Mouse (Mus musculus) MEL (cell line): Measurements from ENCODE around the gene Camta1.

Experiments used
- CHD1 ChIP-seq: IDR thresholded peaks from 2 replicates; pipeline ENCODE4 v1.6.1; 2012; ENCODE audit warnings: low read depth, mild to moderate bottlenecking, inconsistent platforms, low read length, improper control_type of control experiment
- UBTF ChIP-seq: IDR thresholded peaks from 2 replicates; pipeline ENCODE4 v1.6.1; 2012; ENCODE audit warnings: low read depth, mild to moderate bottlenecking, inconsistent platforms, low read length, improper control_type of control experiment, moderate library complexity, borderline replicate concordance; ENCODE audit not compliant: insufficient read depth

DNA sequence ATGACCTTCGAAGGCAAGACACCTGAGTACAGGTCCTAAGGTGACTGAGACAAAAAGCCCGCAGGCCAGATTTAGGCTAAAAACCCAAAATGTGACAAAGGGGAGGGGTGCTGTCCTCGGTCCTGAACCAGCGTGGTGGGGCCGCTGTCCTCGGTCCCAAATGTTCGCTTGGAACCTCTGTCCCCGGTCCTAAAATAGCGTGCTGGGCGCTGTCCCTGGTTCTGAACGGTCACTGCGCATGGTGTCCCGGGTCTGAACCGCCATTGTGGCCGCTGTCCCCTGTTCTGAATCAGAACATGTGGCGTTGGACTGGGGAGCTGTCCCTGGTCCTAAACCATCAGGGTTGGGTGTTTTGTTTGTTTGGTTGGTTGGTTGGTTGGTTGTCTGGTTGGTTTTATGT lies 257.2 kb downstream of the Camta1 start:
- no peak for TF ChIP-seq UBTF
- no peak for TF ChIP-seq CHD1
